Mouse (Mus musculus): Measurements from ENCODE around the gene Cdk19. TPM values are rescaled to one million over a fixed set of nuclear protein-coding genes. Genes with fewer than 3 reads are reported as not detected.

The Cdk19 gene
- polyA plus RNA-seq, 1 experiment, result 16.0 TPM

DNA sequence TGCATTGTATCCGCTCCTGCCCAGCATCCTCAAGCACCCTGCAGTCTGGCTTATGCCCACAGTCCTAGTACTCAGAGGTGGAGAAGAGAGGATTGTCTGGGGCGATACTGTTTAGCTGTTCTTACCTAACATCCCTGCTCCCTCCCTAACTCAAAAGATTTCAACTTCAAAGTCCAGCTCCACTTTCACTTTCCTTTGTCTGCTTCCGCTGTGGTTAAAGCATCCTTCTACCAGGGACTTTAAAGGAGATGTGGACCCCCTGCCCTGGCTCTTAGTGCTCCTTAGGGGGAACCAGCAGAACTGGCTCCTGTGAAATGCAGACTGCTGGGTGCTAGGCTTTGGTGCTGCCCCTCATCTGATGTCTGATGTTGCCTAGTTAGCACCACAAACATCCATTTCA lies 122.9 kb downstream of the Cdk19 start:
- TF ChIP-seq POLR2A (IDR thresholded peaks at IDR 0.05; ENCODE audit: insufficient read depth, low read length), result no peak
- Histone ChIP-seq H3K4me3 (ENCODE audit: low read depth, low read length) (no peak overlapping the region), H3K27me3 (ENCODE audit: control insufficient read depth, insufficient read depth, low read length, poor library complexity, severe bottlenecking) (no peaks in the 10 kb centered on the region), H3K4me1 (ENCODE audit: control insufficient read depth, insufficient read depth, low read length) (no peaks in the 10 kb centered on the region), H3K27ac (ENCODE audit: insufficient read depth, low read length) (no peak overlapping the region), H3K36me3 (ENCODE audit: control insufficient read depth, insufficient read depth, low read length, poor library complexity, severe bottlenecking) (no peaks in the 10 kb centered on the region), H3K9me3 (replicated peaks; ENCODE audit: control insufficient read depth, insufficient read depth, low read length, poor library complexity, severe bottlenecking) (no peaks in the 10 kb centered on the region), H3K9ac (ENCODE audit: low read depth, poor library complexity, severe bottlenecking) (no peak overlapping the region)

DNA sequence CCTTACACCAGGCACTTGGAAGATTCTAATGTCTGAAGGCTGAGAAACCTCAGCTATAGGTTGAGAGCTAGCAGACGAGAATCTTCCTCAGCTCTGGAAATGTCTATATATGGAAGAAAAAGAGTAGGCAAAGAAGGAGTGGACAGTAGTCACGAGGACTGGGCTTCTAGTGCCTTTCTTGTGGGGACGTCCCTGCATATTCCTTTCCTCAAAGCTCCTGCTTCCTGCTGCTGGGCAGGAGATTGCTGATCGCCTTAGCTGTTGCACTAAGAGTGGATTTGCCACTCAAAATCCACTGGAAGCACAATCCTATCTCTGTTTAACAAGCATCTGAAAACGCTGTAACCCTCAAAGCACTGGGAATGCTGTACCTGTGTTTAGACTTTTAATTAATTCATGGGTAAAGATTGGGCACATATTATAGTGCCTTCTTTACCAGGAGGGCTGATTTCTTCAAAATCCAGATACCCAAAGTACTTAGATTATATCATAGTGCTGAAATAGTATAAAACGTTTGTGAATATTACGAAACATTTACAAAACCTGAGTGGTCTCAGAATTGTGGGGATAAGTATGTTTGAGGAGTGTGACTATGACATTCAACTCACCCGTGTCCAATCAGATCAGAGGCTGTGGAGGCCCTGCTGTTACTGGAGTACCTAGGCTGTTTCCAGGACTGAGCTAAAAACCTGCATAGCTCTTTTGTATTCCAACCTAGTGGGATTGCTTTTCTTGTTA lies 128.0 kb downstream of the Cdk19 start:
- Histone ChIP-seq H3K9me3 (replicated peaks; ENCODE audit: control insufficient read depth, insufficient read depth, low read length, poor library complexity, severe bottlenecking) (no peaks in the 10 kb centered on the region), H3K9ac (ENCODE audit: low read depth, poor library complexity, severe bottlenecking) (no peak overlapping the region), H3K4me3 (ENCODE audit: low read depth, low read length) (no peak overlapping the region), H3K36me3 (ENCODE audit: control insufficient read depth, insufficient read depth, low read length, poor library complexity, severe bottlenecking) (peaks cover 6% of the 10 kb centered on the region; the same call in 1 of the 2 replicates), H3K27ac (ENCODE audit: insufficient read depth, low read length) (no peak overlapping the region), H3K4me1 (ENCODE audit: control insufficient read depth, insufficient read depth, low read length) (no peaks in the 10 kb centered on the region), H3K27me3 (ENCODE audit: control insufficient read depth, insufficient read depth, low read length, poor library complexity, severe bottlenecking) (no peaks in the 10 kb centered on the region)
- TF ChIP-seq POLR2A (IDR thresholded peaks at IDR 0.05; ENCODE audit: insufficient read depth, low read length) (no peak), EP300 (IDR thresholded peaks at IDR 0.05; ENCODE audit: insufficient read depth, low read depth, low read length) (no peak), CTCF (IDR thresholded peaks at IDR 0.05; ENCODE audit: low read depth, low read length) (no peak)

DNA sequence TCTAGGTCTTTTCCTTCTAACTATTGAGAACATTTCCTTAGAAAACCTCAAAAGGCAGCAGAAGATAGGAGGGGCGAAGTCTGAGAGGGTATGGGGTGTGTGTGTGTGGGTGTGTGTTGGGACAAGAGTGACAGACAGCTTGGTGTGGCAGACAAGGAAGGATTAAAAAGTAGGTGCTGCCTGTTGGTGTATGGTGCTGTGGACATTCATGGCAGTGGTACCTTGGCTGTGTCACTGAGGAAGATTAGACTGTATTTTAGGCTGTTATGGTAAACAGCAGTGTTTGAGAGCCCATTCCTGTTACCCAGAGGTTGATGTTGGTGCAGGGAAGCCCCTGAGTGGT lies 128.5 kb downstream of the Cdk19 start:
- Histone ChIP-seq H3K27ac (ENCODE audit: insufficient read depth, low read length) (no peak overlapping the region), H3K4me3 (ENCODE audit: low read depth, low read length) (no peak overlapping the region), H3K9me3 (replicated peaks; ENCODE audit: control insufficient read depth, insufficient read depth, low read length, poor library complexity, severe bottlenecking) (no peaks in the 10 kb centered on the region), H3K36me3 (ENCODE audit: control insufficient read depth, insufficient read depth, low read length, poor library complexity, severe bottlenecking) (peaks cover 10% of the 10 kb centered on the region; the same call in 1 of the 2 replicates), H3K27me3 (ENCODE audit: control insufficient read depth, insufficient read depth, low read length, poor library complexity, severe bottlenecking) (no peaks in the 10 kb centered on the region), H3K9ac (ENCODE audit: low read depth, poor library complexity, severe bottlenecking) (no peak overlapping the region), H3K4me1 (ENCODE audit: control insufficient read depth, insufficient read depth, low read length) (no peaks in the 10 kb centered on the region)
- TF ChIP-seq EP300 (IDR thresholded peaks at IDR 0.05; ENCODE audit: insufficient read depth, low read depth, low read length) (no peak), CTCF (IDR thresholded peaks at IDR 0.05; ENCODE audit: low read depth, low read length) (no peak), POLR2A (IDR thresholded peaks at IDR 0.05; ENCODE audit: insufficient read depth, low read length) (no peak)

DNA sequence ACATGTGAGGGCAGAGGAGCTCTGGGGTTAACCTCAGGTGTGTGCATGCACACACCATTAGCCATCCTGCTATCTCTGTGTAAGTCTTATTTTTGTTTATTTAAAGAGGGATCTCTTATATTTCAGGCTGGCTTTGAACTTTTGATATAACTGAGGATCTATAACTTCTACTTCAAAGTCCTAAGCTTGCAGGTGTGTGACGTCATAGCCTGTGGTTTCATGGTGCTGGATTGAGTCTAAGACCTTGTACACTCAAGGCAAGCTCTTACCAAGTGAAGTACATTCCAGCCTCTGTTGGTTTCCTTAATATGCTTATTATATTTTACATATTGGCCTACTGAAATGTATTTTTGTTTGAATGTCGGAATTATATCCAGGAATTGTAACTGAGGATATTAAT lies 129.8 kb downstream of the Cdk19 start:
- Histone ChIP-seq H3K9ac (ENCODE audit: low read depth, poor library complexity, severe bottlenecking) (no peak overlapping the region), H3K4me1 (ENCODE audit: control insufficient read depth, insufficient read depth, low read length) (no peaks in the 10 kb centered on the region), H3K4me3 (ENCODE audit: low read depth, low read length) (no peak overlapping the region), H3K27ac (ENCODE audit: insufficient read depth, low read length) (no peak overlapping the region), H3K9me3 (replicated peaks; ENCODE audit: control insufficient read depth, insufficient read depth, low read length, poor library complexity, severe bottlenecking) (no peaks in the 10 kb centered on the region), H3K36me3 (ENCODE audit: control insufficient read depth, insufficient read depth, low read length, poor library complexity, severe bottlenecking) (peaks cover 10% of the 10 kb centered on the region; the same call in 1 of the 2 replicates), H3K27me3 (ENCODE audit: control insufficient read depth, insufficient read depth, low read length, poor library complexity, severe bottlenecking) (no peaks in the 10 kb centered on the region)
- TF ChIP-seq CTCF (IDR thresholded peaks at IDR 0.05; ENCODE audit: low read depth, low read length), result no peak
- TF ChIP-seq EP300 (IDR thresholded peaks at IDR 0.05; ENCODE audit: insufficient read depth, low read depth, low read length), result no peak
- no peak for TF ChIP-seq POLR2A (IDR thresholded peaks at IDR 0.05; ENCODE audit: insufficient read depth, low read length)

DNA sequence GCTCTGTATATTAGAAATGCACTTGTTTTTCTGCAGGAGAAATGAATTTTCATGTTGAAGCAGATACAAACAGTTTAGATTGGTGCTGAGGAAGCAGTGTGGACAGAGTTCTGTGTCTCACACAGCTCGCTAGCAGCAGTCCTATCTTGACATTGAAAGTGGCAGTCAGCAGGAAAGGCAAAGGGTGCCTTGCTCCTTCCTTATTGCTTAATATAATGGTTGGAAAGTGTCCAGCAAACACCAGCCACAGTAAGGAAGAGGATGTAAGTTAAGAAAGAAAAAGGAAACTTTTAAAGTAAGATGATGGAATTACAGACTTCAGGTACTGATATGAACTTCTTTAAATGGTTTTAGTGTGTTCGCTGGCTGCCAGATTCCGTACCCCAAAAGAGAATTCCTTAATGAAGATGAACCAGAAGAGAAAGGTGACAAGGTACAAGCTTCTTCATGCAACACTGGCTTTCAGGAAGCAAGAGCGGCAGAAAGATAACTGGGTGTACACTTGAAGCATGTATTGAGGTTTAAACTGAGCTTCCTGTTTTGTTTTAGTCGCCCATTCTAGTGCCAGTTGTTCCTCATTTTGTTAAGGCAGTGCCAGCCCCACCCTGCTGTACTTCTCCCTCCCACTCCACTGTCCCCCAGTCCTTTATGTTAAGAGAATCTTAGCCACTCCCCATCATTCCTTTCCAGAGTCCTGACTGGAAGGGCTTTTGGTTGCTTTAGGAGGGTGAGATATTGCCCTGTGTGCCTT lies 137.3 kb downstream of the Cdk19 start:
- Histone ChIP-seq H3K36me3 (ENCODE audit: control insufficient read depth, insufficient read depth, low read length, poor library complexity, severe bottlenecking) (peaks cover 10% of the 10 kb centered on the region), H3K9ac (ENCODE audit: low read depth, poor library complexity, severe bottlenecking) (no peak overlapping the region), H3K27ac (ENCODE audit: insufficient read depth, low read length) (no peak overlapping the region), H3K4me1 (ENCODE audit: control insufficient read depth, insufficient read depth, low read length) (no peaks in the 10 kb centered on the region), H3K27me3 (ENCODE audit: control insufficient read depth, insufficient read depth, low read length, poor library complexity, severe bottlenecking) (no peaks in the 10 kb centered on the region), H3K4me3 (ENCODE audit: low read depth, low read length) (no peak overlapping the region), H3K9me3 (replicated peaks; ENCODE audit: control insufficient read depth, insufficient read depth, low read length, poor library complexity, severe bottlenecking) (no peaks in the 10 kb centered on the region)
- TF ChIP-seq EP300 (IDR thresholded peaks at IDR 0.05; ENCODE audit: insufficient read depth, low read depth, low read length) (no peak), POLR2A (IDR thresholded peaks at IDR 0.05; ENCODE audit: insufficient read depth, low read length) (no peak), CTCF (IDR thresholded peaks at IDR 0.05; ENCODE audit: low read depth, low read length) (no peak)

DNA sequence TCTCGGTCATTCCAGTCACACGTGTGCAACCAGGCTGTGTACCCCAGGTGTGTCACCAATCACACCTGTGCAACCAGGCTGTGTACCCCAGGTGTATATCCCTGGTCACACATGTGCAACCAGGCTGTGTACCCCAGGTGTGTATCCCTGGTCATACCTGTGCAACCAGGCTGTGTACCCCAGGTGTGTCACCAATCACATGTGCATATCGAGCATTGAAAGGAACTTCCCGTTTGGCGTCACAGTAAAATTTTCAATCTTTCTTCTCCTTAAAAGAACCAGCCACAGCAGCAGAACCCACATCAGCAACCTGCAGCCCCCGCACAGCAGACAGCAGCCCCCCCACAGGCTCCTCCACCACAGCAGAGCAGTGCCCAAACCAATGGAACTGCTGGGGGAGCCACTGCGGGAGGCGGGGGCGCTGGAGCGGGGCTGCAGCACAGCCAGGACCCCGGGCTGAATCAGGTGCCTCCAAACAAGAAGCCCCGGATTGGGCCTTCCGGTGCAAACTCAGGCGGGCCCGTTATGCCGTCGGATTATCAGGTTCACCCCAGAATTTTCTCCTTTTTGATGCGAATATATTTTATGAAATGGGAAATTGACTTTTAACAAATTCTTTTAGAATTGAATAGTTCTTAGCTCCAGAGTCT lies 138.2 kb downstream of the Cdk19 start:
- no peaks in the 10 kb centered on the region for H3K4me1 ChIP-seq (ENCODE audit: control insufficient read depth, insufficient read depth, low read length)
- no peak overlapping the region for H3K4me3 ChIP-seq (ENCODE audit: low read depth, low read length)
- no peak overlapping the region for H3K27ac ChIP-seq (ENCODE audit: insufficient read depth, low read length)
- peaks cover 7% of the 10 kb centered on the region for H3K36me3 ChIP-seq (ENCODE audit: control insufficient read depth, insufficient read depth, low read length, poor library complexity, severe bottlenecking)
- H3K9me3 ChIP-seq (replicated peaks; ENCODE audit: control insufficient read depth, insufficient read depth, low read length, poor library complexity, severe bottlenecking), result no peaks in the 10 kb centered on the region
- no peak overlapping the region for H3K9ac ChIP-seq (ENCODE audit: low read depth, poor library complexity, severe bottlenecking)
- no peaks in the 10 kb centered on the region for H3K27me3 ChIP-seq (ENCODE audit: control insufficient read depth, insufficient read depth, low read length, poor library complexity, severe bottlenecking)
- TF ChIP-seq CTCF (IDR thresholded peaks at IDR 0.05; ENCODE audit: low read depth, low read length), result no peak
- no peak for TF ChIP-seq POLR2A (IDR thresholded peaks at IDR 0.05; ENCODE audit: insufficient read depth, low read length)
- TF ChIP-seq EP300 (IDR thresholded peaks at IDR 0.05; ENCODE audit: insufficient read depth, low read depth, low read length), result no peak

Data from ES-Bruce4 (cell line).